Mouse (Mus musculus): ENCODE data around the gene Nbea.

GRCm38 (mm10) chr3:56108101-56108500 lies 75.4 kb downstream of the Nbea start:
- no peak for TF ChIP-seq GATA1 (IDR thresholded peaks at IDR 0.05; ENCODE audit: borderline replicate concordance, low read length)
- TF ChIP-seq FLI1 (IDR thresholded peaks at IDR 0.05; ENCODE audit: low read length) = no peak

Data from megakaryocyte, embryonic 14.5 days (primary cell).